Mouse (Mus musculus) adipose tissue, adult 10 weeks (tissue): ENCODE measurements around the gene Dpep1. TPM values are rescaled to one million over a fixed set of nuclear protein-coding genes. Genes with fewer than 3 reads are reported as not detected.

Source experiments
- polyA plus RNA-seq: library from polyadenylated mRNA; stranded (reverse); fragments of 350-450 nt; fragmentation: Illumina TruSeq; extraction: RNeasy Lipid Tissue Mini Kit (QIAGEN cat#74804); gene quantifications from one replicate; pipeline ENCODE4 v1.2.3, GENCODE M21; 2014; ENCODE audit warnings: low read depth, low replicate concordance

The Dpep1 gene
- 79.5 TPM for polyA plus RNA-seq

GRCm38 (mm10) chr8:123185566-123186409, at the start of gene Dpep1:
Gene Dpep1, plus strand, starts transcription at chr8:123186242.

GRCm38 (mm10) chr8:123157888-123158465, 28.1 kb upstream of the Dpep1 start, which contains the start of gene Sult5a1:
Gene Sult5a1, minus strand, starts transcription at chr8:123158315.

DNA sequence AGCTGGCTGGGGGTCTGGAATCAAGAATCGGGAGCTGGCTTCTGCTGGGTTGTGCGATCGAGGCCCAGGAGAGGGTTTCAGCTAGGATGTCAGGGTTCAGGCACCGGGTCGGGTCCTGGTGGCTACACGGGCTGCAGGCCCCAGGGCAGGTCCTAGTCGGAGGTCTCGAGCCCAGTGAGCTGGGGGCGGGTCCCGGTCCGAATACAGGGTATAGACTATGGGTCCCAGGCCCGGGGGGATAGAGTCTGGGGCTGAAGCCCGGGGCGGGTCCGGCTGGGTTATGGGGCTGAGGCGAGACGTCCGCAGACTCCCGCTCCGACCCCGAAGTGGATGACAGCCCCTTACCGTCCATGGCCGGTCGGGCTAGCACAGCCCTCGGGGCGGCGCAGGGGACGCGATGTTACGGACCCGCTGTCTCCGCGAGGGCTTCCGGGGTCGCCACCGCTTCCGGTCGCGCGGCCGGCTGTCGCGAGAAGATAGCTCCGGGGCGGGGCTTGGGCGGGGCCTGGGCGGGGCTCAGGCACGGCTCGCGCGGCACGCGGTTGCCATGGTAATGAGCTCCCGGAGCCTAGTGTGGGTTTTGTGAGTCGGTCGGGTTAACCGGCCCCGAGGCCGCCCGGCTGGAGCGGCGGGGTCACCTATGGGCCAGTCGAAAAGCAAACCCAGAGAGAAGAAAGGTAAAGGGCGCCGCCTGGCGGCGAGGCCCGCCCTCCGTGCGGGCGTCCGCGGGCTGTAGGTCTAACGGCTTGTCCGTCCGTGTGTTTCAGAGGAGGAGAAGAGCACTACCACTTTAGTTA, 26.5 kb downstream of the Dpep1 start, which contains the start of the genes Chmp1a and Spata33:
Gene Chmp1a (minus strand): TSS at position 443 of the 797 bp plus-strand sequence.
Gene Spata33 (plus strand): TSS at position 512 of the 797 bp plus-strand sequence.

GRCm38 (mm10) chr8:123224278-123225266, 38.5 kb downstream of the Dpep1 start, which contains the start of gene Cdk10:
Gene Cdk10, plus strand, starts transcription at chr8:123224842.

DNA sequence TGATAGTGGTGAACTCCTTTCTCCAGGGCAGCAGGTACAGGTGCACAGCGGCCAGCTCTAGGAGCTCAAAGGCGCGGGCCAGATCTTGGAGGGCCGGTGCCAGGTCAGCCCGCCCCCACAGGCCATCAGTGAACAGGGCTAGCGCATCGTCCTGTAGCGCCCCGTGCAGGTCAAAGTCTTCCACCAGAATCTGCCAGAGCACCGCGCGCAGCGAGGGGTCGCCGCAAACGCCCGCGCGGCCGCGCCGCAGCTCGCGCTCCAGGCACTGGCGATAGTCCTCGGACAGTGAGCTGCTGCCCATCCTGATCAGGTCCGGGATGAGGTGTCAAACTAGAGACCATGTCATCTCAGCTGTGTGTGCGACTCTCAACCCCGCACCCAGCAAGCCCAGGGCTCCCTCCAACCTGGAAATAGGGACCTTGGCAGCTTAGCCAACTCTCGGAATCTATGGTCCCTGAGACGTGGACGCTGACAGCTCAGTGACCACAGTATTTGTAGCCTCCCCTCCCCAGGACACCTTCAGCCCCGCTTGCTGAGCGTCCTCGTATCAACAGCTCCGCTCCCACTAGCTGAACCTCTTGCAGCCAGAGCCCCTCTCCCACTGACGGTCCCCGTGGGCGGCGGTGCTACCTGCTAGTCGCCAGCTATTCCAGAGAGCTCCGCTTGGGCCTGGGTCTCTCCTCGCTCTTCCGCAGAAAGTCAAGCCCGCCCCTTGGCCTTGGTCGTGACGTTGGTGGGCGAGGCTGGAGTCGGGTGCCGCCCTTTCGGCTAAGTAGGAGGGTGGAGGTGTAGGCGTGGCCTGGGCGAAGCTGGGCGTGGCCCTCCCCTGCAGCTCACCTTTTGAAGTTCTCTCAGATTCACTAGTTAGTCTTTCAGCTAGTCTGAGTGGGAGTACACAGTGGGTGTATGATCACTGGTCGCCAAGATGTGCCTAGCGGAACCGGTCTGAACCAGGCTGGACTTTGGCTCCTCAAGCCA, 49.8 kb downstream of the Dpep1 start, which contains the start of gene Spata2l:
Gene Spata2l (minus strand): TSS at position 714 of the 978 bp plus-strand sequence.

Other genes with a start within 250 kb of the Dpep1 start
- gene Ankrd11, start 144.0 kb upstream of the Dpep1 start, polyA plus RNA-seq = 50.9 TPM
- gene Spg7, start 123.3 kb upstream of the Dpep1 start, polyA plus RNA-seq = 79.3 TPM
- gene Rpl13, start 83.9 kb upstream of the Dpep1 start, polyA plus RNA-seq = 1,154 TPM
- 2.2 TPM for gene Cpne7, start 68.9 kb upstream of the Dpep1 start, polyA plus RNA-seq
- 48.9 TPM for gene Sult5a1, start 27.9 kb upstream of the Dpep1 start, polyA plus RNA-seq
- 103 TPM for gene Chmp1a, start 26.5 kb downstream of the Dpep1 start, polyA plus RNA-seq
- 30.3 TPM for gene Spata33, start 26.6 kb downstream of the Dpep1 start, polyA plus RNA-seq
- gene Cdk10, start 38.6 kb downstream of the Dpep1 start, polyA plus RNA-seq = 53.8 TPM
- 8.1 TPM for gene Spata2l, start 50.0 kb downstream of the Dpep1 start, polyA plus RNA-seq
- gene Zfp276, start 68.0 kb downstream of the Dpep1 start, polyA plus RNA-seq = 19.5 TPM
- gene Vps9d1, start 68.1 kb downstream of the Dpep1 start, polyA plus RNA-seq = 21.3 TPM
- gene Fanca, start 132.3 kb downstream of the Dpep1 start, polyA plus RNA-seq = 42.5 TPM
- gene Spire2, start 146.5 kb downstream of the Dpep1 start, polyA plus RNA-seq = 2.4 TPM
- 213 TPM for gene Tcf25, start 187.5 kb downstream of the Dpep1 start, polyA plus RNA-seq
- gene Mc1r, start 220.9 kb downstream of the Dpep1 start, polyA plus RNA-seq = not detected
- gene Tubb3, start 225.2 kb downstream of the Dpep1 start, polyA plus RNA-seq = 0.84 TPM
- gene Def8, start 237.3 kb downstream of the Dpep1 start, polyA plus RNA-seq = 30.5 TPM